Mouse (Mus musculus) right cerebral cortex, adult 2 months (tissue): ENCODE data around the gene Lin28b.
A peak's percentile ranks its signal among the peaks of the same experiment; 100 is the strongest.

ENCODE experiments used
- DNase-seq, 2 experiments: peaks; one replicate each; pipeline ENCODE4 v3.0.0; 2021 to 2022; ENCODE audit warnings: low spot score in 2 of 2

Lin28b gene

DNA sequence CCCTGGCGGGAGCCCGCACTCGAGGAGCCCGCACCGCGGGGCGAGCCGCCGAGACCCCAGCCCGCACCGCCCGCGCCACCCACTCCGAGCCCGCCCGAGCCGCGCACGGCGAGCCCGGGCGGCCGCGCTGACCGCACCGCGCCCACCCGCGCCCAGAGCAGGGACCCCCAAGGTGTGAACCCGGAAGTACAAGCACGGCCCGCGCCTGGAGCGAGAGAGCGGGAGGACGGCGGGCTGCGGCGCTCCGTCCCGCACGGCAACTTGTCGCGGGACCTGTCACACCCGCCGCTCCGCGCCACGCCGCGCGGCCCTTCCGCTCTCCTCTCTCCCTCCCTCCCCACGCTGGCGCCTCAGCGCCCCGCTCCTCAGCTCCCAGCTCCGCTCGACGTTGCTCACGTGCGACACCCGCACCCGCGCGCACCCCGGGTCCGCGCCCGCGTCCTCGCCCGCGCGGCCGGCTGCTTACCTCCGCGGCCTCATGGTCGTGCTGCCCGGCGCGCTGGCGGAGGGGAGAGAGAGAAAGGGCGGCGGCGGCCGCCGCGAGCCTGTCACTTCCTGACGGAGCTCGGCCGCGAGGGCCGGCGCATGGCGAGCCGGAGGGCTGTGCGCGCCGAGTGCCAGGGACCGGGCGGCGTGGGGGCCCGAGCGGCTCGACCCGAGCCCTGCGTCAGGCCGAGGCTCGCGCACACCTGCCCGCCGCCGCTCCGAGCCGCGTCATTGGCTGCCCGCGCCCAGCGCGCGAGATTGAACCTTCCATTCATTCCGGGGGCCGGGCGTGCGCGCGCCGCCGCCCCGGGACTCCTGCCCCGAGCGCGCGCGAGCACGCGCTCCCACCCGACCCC, at the start of gene Lin28b:
Gene Lin28b (minus strand): TSS at position 635 of the 842 bp plus-strand sequence.
- DNase-seq: peak; percentile 64 to 69

DNA sequence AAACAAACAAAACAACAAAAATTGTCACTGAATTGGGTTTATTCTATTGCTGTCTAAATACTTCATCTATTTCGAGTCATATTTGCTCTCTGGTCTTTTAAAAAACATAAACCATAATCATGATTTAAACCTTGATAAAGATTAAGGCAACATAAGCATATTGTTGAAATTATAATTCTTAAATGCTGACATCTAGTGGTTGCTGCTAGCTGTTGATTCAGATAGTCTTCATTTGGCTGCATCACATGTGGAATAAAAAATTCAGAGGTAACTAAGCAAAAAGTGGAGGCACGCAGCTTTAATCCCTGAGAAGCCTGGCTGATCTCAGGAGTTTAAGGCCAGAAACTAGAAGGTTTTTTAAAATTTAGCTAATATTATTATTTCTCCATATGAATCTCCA, 25.6 kb upstream of the Lin28b start:
- no peak for DNase-seq

DNA sequence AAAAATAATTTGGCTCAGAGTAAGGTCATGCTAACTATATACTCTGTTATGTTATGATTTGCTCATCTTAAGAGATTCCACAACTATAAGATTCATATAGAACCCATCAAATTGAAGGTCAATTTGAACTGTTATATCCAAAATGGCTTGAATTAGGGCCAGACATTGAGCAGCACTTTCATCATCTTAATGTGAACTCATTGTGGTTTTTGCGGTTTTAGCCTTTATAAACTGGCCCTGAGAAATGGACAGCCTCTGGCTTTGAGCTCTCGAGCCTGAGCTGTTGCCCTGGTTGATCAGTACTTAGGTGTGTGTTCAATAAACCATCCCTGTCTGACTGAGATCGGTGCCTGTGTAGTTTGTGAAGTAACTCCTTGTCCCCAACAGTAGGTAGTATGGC, 24.5 kb upstream of the Lin28b start:
- DNase-seq: no peak

DNA sequence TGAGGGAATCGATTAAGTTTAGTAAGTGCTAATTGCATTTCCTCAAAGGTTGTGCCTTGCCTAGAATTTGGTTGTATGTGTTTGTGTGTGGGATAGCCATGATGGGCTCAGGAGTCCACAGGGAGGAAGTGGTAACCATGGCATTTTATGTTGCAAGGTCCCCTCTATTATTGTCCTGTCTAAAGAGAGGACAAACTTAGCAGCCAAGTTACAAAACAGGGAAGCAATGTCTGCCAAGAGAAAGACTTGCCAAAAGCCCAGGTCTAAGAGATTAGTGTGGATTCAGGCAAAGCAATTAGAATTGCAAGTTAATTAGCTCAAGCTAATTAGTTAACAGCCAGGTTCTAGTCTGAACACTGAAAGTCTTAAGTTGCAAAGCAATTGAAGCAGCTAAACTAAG, 14.1 kb upstream of the Lin28b start:
- no peak for DNase-seq

DNA sequence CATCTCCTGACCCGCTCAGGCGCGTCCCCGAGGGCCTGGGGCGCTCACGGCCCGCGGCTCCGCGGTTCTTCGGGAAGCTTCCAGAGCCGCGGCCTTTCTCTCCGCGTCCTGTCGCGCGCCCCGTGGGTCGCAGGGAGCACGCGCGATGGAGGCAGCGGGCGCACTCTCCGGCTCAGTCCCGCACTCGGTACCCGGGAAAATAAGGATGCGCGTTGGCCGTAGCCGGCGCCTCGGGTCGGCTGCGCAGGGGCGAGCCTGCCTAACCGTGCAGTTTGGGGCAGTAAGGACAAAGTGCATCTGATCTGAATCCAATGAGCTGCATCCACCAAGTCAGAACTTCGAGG, 380 bp upstream of the Lin28b start:
- DNase-seq: peak in 1 of 2 experiments; percentile 18

DNA sequence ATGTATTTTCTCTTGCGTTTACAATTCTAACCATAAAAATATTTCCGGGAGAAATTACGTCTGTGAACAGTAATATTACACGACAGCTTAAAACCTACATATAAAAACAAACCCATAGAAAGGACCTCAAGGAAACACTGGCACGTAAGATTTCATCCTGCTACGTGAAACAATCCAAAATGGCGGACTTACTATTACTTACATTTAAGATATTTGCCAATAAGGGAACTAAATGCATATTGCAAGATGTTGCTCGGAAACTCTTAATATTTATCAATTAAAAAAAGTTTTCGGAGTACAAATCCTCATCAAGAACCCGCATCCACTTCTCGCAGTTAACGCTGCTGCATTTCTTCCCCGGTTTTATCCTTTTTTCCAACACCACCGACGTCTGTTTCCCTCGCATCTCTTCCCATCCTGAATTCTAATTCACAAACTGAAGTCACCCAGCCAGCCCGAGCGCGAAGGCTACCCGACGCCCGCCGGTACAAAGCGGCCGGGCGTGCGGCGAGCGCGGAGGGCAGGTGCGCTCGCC, 902 bp downstream of the Lin28b start:
- peak in 1 of 2 experiments; percentile 29 for DNase-seq

DNA sequence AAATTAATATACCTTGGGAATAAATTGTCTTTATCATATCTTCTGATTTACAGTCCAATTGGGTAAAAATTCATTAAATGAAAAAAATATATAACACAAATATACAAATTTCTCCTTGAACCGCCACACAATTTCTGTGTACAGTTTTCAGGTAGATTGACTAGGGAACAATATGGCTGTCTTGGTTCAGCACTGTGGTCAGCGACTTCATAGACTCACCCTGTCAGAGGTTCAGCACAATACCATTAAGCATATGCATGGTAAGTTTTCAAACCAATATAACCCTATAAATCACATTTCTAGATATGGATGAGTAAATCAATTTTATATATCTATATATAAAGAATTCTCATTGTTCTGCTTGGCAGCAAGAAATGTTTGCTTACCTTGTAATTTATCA, 3.0 kb downstream of the Lin28b start:
- DNase-seq: no peak

DNA sequence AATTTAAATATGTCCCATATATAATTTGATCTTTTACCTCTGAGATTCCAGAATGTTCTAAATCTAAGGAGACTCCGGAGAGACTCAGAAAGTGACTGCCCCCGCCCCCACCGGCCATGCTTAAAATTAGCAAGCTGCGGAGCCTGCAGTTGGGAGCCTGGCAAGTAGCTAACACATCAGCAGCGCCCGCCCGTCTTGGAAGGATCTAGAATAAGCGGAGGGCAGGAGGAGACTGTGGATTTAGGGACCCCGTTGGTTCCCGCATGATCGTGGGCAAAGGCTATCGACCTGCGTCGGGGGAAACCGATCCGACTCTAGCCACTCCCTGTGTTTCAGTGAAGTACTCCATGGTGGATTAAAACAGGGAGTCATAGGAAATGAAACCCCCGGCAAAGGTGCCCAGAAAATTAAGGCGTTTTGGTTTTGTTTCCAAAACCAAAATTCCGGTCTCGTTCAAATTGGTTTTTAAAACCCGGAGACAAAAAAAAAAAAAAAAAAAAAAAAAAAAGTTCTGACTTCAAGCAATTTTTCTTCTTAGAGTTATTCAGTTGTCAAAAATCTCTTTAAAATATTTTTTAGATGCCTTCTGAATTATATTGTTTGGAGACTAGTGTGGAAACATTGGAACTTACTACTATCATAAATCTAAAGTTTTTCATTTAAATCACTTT, 12.4 kb downstream of the Lin28b start:
- peak; percentile 27 to 36 for DNase-seq

DNA sequence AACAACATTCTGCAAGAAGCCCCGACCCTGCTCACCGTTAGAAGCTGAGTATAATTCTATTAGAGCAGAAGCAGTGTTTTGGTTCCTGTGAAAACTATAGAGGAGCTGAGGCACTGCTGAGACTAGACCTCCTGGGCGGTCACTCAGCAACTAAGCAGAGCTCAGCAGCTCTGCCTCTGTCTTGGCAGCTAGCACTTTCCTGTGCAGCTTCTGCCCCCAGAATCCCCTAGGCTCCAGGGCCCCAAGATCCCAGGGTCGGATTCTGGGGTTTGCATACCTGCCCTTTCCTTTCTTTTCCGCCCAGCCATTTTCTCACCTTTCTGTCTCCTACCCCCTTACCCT, 13.1 kb downstream of the Lin28b start:
- DNase-seq: no peak

DNA sequence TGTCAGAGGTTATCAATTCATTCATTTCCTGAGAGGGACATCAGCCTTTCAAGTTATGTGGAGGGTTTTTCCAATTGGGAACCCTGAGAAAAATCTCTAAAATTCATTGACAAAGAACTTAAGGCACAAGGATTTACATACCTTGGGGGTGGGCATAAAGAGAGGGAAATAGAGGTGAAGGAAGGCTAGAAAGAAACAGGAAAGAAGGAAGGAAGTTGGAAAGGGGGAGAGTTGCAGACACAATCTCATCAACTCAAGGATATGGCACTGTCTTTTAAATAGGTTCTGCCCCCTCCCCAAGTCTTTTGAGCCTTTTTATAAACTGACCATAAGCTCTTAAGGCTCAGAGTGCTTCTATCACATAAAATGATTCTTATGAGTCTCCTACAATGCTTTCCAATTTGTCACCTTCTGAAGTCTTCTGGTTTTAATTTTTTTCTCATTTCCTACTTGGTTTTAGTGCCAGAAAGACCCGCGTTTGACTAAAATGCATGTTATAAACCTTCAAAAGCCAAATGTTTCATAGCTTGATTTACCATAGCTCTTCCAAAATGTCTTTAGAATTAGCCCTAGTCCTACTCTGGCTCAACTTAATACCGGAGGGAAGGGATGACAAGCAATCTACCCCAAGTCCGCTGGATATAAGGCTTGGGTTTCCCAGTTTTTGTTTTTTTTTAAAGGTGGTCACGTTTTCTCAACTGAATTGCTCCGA, 13.6 kb downstream of the Lin28b start:
- DNase-seq: no peak

DNA sequence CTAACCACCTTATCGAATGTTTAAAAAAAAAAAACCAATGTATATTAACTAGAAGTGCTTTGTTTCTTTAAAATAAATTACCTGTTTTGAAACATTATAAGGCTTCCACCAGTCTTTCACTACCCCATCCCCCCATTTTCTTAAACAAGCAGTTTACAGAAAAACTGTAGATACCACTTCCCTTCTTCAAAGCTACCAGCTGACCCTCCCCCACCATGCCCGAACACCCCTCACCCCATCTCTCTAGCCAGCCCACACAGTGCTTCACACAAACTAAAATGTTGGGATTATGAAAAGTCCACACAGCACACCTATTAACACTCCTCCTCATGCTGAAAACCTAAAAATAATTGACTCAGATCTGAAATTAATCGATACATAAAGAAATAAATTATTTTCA, 14.9 kb downstream of the Lin28b start:
- no peak for DNase-seq

DNA sequence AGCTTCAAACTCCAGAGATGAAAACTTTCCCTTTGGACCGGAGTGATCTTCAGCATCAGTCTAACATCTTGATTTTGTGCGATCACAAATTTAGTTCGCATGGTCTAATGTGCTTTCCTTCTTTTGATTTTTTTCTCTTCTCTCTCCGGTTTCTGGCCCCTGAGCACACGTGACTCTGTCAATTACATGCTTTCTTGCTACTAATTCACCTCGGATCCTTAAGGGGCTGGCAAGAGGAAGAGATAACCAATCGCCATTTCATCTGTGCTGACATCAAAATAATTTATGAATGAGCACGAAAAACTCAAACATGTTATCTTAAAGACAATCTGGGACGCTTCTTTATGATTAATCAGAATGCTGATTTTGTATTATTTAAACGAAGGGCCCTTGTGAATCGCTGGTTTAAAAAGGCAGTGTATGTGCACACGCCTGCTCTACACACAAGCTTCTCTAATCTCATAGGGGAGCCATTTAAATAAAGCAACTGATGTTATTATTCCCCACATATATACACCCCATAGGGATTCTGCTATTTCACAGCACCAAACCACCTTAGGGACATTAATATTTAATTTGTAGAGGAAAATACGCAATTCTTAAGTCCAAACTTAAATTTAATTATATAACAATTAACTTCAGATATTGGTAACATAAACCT, 16.0 kb downstream of the Lin28b start:
- DNase-seq: no peak

DNA sequence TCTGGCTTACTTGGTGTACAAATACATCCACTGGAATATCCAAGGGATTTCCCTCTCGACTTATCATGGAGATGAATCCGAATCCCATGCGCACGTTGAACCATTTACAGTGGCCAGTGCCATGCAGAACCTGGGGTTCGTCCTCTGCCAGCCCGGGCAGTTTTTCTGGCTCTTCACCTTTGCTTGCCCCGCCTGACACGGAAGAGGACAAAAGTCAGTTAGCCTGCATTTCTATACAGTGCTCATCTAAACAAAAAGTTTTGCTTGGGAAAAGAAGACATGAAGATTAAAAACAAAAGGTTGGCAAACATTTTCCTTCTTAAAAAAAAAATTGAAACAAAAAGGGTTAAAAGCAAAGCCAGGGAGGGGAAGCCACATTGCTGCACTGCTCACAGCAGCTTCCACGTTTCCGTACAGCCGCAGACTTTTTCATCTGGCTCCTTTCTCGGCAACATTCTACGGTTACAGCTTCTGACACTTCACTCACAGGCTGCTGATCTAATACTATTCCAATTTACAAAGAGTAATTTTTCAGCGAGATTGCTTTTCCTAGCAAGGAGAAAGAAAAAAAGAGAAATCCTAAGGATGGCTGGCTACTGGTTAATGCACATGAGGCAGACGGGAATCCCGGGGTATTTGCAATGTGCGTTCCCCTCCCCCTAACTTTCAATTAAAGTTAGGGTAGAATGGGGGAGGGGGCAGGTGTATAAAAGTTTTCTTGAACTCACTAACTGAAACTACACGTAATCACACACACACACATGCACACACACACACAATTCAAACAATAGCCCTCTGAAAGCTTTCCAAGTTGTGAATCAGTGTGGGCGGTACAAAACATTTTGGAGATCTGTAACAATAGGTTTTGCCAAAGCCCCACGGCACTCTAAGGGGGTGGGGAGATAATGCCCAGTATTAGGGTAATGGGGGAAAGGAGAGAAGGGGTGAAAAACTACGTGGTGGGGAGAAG, 16.9 kb downstream of the Lin28b start:
- no peak for DNase-seq

DNA sequence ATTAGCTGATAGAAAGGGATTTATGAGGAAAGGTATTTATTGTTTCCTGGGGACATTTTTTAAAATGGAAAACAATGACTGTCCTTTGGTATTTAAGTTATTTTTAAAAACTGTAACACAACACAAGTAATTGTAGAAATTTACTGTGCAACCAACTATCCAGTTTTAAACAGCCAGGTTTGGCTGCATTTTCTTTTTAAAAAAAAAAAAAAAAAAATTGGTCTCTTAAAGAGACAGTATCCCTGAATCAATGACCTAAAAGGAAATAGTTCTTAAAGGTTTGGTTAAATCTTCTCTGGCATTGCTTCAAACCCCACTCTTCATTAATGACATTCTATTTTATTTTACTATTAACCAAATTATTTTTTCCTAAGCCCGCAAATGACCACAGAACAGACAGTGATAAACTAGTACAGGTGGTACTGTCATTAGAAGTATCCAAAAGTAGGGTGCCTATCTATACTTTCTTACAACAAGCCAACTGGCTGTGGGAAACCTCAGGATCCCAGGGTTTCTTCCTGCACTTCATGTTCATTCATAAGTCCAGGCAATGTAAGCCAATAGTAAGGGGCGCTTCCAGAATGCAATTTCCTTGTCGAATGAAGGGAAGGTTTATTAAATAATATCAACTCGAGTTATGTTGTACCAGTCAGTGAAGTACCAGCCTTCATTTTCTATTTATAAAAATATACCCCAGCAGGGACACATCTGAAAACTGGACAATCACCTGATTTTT, 17.8 kb downstream of the Lin28b start:
- DNase-seq: no peak

DNA sequence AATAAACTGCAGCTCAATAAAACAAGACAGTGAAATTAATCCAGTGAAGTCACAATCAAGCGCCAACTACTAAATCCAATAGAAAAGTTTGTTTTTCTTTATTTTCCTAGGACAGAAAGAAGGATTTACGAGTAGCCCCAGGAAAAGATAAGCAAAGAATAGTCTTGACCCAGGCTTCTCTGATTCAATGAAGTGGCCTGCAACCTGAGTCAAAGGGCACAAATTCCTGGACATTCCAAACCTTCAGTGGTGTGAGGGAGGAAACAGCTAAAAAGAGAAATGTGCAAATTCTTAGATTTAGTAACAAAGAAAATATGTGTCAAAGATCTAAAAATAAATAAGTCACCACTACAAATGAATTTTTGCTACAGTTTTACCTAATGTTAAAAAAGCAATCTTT, 27.6 kb downstream of the Lin28b start:
- no peak for DNase-seq

DNA sequence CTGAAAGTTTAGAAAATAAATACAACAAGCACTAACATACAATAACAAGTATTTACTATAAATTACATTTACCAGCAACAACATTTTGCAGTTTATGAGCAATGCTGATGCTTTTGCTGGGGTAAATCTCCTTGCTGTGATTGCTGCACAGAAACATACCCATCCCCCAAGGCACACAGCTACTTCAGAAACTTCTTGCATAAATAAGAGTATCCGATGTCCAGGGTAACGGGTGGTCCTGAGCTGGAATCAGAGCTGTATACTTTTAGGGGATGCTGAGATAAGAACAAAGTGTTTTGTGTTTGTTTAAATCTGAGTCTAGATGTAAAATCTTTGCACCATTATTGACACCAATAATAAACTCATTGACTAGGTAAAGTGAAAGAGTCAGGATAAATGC, 28.1 kb downstream of the Lin28b start:
- no peak for DNase-seq

DNA sequence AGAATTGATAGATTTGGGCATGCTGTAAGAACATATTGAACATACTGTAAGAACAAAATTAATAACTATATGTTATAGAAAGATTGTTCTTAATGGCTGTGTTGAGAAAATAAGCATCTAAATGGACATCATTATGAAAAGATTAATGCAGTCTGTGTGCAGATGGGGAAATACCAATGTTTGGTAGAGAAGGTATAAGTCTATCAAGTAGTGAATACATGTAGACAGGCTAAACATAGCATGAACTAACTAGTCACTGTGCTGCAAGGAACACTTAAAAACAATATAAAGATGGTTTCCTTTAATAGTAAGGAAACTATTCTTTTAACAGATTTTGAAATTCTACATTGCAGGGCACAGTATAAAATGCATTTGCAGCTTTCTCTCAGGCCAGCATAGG, 39.6 kb downstream of the Lin28b start:
- no peak for DNase-seq

DNA sequence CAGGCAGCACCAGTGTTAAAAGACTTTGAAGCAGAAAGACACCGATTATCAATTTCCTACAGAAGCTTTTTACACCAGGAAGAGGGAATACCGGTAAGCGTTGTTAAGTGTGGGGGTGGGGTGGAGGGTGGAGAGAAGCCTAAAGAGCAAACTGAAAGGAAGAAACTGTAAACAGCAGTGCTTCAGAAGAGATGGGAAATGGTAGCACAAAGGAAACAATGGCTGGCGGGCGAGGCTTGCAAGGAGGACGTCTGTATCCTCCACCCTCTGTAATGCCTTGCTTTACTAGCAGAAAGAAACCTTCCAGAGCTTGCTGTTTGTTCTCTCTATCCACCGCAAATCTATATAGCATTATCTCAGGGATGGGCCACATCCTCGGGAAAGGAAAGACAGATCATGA, 40.0 kb downstream of the Lin28b start:
- no peak for DNase-seq

DNA sequence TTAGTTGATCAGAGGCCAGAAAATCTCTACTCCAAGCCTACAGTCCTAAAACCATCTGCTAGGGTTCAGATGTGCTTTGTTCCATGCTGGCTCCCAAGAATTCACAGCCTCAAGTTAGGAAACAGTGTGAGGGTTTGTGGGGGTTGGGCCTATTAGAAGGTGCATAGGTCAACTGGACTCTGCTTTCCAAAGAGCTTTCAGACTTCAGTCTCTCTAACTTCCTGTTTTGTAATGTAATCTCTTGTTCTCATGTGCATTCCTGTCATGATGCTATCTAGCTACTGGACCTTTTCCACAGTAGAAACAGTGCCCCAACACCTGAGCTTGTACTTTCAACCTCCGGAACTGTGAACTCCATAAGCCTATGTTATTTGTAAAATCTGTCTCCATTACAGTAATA, 63.8 kb downstream of the Lin28b start:
- DNase-seq: no peak

DNA sequence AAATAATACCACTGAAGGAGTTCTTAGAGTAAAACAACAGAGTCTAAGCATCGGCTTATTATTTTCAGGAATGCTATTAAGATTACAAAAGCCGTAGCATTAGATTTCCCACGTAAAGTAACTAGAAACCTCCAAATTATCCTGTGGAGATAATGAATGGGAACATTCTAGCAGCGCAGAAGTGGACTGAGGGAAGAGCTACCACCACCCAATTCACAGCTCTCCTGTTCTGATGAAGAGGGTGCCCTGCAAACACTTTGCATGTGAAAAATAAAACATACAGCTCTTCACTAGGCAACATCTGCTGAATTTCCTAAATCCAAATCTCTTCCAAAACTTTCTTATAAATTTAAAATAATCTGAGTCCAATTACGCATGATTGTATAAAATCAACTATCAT, 74.1 kb downstream of the Lin28b start:
- DNase-seq: no peak
